Mouse (Mus musculus): Measurements from ENCODE around the gene Plxnb2. TPM values are rescaled to one million over a fixed set of nuclear protein-coding genes. Genes with fewer than 3 reads are reported as not detected.

The Plxnb2 gene
- polyA plus RNA-seq, 1 experiment: 213 TPM

DNA sequence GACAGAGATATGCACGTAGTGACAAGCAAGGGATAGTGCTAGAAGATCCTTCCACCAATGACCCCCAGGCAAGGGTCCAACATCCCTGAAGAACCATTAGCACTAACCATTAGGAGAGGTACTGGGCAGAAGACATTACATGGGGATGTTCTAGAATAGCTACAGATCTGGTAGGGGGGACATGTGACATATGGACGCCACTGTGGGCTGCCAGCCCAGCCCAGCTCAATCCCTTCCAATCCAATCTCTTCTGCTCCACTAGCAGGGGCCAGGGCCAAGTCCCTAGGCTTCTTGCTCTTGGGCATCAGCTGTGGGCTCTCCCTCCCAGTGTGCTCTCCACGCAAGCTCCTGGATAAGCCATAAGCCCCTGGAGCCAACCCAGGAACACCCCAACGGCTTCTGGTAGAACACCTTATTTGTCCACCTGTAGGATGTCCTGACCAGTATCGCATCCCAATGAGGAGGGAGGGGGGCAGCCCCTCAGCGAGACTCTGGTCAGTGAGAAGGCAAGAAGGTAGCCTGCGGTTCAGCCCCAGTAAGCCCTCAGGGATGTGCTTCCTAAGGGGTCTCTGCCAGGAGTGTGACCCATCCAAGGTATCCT is 2.2 kb downstream of the Plxnb2 start:
- no peak for TF ChIP-seq CTCF (IDR thresholded peaks at IDR 0.05; ENCODE audit: borderline replicate concordance, extremely low read depth, insufficient read depth, insufficient read length)
- no peak for TF ChIP-seq POLR2A (IDR thresholded peaks at IDR 0.05; ENCODE audit: borderline replicate concordance, extremely low read depth, insufficient read depth, insufficient read length, poor library complexity, severe bottlenecking)
- no peak for DNase-seq (ENCODE audit: low read depth)

DNA sequence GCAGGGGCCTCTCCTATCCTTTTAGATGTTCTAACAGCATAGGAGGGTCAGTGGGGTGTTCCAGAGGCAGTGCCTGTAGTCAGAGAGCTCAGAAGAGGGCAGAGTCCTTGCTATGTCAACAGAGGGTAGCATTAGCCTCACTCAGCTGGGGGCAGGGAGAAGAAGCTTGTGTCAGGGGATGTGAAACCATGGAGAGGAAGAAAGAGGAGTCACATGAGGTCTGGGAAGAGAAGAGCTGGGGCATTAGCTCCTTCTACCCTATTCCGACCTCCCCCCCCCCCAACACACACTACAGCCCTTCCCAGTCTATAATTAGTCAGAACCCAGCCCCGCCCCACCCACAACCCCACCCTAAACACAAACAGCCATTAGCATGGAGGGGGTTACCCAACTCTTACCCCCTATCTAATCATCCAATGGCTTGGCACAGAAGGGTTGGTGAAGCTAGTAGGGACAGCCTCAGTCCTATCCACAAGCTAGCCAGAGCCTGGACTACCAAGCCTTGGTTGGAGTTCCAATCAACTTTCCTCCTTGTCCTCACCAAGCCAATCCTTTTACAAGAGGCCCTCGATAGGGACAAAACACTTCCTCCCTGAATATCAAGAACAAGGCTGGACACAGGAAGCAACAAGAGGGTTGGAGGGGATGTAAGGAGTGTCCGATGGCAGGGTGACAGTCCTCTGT is 2.9 kb downstream of the Plxnb2 start:
- no peak for DNase-seq (ENCODE audit: low read depth)
- TF ChIP-seq POLR2A (IDR thresholded peaks at IDR 0.05; ENCODE audit: borderline replicate concordance, extremely low read depth, insufficient read depth, insufficient read length, poor library complexity, severe bottlenecking): no peak
- no peak for TF ChIP-seq CTCF (IDR thresholded peaks at IDR 0.05; ENCODE audit: borderline replicate concordance, extremely low read depth, insufficient read depth, insufficient read length)

GRCm38 (mm10) chr15:89177121-89177520 is 3.5 kb downstream of the Plxnb2 start:
- peak; percentile 77 for DNase-seq (ENCODE audit: low read depth)
- TF ChIP-seq POLR2A (IDR thresholded peaks at IDR 0.05; ENCODE audit: borderline replicate concordance, extremely low read depth, insufficient read depth, insufficient read length, poor library complexity, severe bottlenecking): no peak
- TF ChIP-seq CTCF (IDR thresholded peaks at IDR 0.05; ENCODE audit: borderline replicate concordance, extremely low read depth, insufficient read depth, insufficient read length): no peak

DNA sequence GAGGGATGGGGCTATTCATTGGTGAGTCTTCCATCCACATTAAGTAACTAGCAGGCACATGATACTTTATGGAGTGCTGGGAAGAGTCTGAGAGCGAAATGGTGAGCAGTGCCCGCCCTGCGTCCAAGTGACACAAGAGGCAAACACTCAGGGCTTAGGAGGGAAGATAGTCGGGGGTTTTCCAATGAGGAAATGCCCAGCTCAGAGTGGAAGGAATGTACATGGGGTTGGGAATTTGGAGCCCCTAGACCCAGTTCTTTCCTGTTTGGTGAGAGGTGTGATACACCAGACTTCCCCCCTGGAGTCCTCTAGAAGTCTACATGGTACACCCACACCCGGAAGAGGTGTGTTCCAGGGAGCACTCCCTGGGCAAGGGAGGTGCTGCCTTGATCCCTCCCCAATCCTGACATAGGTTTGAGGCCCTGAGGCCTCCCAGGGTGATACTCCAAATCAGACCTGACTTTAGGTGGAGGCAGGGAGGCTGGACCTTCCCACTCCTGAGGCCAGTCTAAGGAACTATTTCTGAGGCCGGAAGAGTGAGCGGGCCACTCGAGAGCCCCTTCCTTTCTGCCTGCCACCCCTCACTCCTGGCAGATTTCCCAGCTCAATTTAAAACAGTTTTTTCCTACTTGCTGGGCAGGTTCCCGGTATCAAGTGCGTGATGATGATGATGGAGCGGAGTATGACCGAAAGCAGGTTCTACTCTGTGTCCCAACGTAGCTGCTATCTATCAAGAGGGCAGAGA is 5.0 kb downstream of the Plxnb2 start:
- TF ChIP-seq POLR2A (IDR thresholded peaks at IDR 0.05; ENCODE audit: borderline replicate concordance, extremely low read depth, insufficient read depth, insufficient read length, poor library complexity, severe bottlenecking) (no peak), CTCF (IDR thresholded peaks at IDR 0.05; ENCODE audit: borderline replicate concordance, extremely low read depth, insufficient read depth, insufficient read length) (no peak)
- no peak for DNase-seq (ENCODE audit: low read depth)

DNA sequence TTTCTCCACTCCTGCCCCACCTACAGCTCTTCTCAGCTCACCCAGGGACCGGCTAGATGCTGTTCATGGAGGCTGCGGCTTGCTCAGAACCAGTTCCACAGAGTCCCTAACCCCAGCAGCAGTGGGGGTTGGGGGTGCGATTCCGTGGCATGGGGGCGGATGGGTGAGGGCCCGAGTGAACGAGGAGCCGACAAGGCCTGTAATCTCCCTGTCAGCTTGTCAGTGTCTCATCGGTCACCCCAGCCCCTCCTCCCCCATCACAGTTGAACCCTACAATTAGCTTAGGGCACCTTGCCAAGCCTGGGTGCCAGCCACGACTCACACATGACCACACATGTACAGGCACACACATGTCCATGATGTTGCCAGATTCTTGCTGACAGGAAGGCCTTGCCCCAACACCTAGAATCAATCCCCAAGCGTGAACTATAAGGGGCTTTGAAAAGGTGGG is 5.7 kb downstream of the Plxnb2 start:
- no peak for TF ChIP-seq CTCF (IDR thresholded peaks at IDR 0.05; ENCODE audit: borderline replicate concordance, extremely low read depth, insufficient read depth, insufficient read length)
- TF ChIP-seq POLR2A (IDR thresholded peaks at IDR 0.05; ENCODE audit: borderline replicate concordance, extremely low read depth, insufficient read depth, insufficient read length, poor library complexity, severe bottlenecking): no peak
- peak; percentile 67 for DNase-seq (ENCODE audit: low read depth)

DNA sequence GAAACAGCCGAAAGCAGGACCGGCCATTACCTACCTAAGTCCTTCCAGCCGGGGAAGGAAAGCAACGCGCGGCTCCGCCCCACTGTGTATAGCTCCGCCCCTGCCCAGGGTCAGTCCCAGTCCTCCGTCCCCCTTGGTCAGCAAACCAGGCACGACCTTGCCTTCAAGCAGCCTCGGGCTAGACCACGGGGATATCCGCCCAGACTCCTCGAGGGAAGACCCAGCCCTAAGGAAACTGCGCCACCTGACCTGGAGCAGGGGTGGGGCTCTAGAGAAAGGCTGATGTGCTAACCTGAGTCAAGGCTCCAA is 6.7 kb downstream of the Plxnb2 start:
- TF ChIP-seq POLR2A (IDR thresholded peaks at IDR 0.05; ENCODE audit: borderline replicate concordance, extremely low read depth, insufficient read depth, insufficient read length, poor library complexity, severe bottlenecking) (no peak), CTCF (IDR thresholded peaks at IDR 0.05; ENCODE audit: borderline replicate concordance, extremely low read depth, insufficient read depth, insufficient read length) (no peak)
- no peak for DNase-seq (ENCODE audit: low read depth)

DNA sequence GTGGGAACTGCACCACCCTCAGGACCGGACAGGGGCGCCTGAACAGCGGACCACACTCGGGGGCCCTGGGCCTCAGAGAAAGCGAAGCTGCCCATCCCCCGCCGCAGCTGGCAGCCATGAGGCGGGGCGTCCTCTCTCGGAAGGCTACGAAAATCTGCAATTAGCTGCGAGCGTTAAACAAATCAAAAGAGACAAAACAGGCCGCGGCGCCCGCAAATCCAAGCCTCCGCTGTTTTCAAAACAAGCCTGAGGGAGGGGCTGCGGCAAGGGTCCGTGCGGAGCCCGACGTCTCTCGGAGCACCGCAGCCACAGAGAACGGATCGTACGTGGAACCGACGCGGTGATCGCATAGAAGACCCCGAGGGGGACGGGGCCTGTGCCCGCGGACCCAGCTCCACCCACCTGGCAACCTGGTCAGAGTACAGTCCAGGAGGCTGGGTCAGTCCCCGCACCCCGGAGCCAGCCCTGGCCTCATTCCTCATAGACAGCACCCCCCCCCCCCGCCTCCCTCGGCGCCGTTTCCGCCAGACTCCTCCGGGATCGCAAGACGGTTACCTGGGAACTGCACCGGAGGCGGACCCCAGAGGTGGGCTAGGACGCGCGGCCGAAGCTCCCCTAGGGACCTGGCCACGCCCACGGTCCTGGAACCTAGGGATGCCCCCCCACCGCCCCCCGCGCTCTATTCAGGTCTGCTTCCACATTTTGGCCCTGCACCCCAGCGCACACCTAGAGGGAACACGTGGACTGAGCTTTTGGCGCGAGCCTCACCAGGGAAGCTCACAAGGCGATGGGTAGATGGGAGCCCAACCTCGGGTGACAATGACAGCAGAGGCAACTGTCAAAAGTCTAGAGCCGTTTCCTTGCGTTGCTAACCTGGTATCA is 7.3 kb downstream of the Plxnb2 start:
- peak; percentile 91 for DNase-seq (ENCODE audit: low read depth)
- TF ChIP-seq POLR2A (IDR thresholded peaks at IDR 0.05; ENCODE audit: borderline replicate concordance, extremely low read depth, insufficient read depth, insufficient read length, poor library complexity, severe bottlenecking) (no peak), CTCF (IDR thresholded peaks at IDR 0.05; ENCODE audit: borderline replicate concordance, extremely low read depth, insufficient read depth, insufficient read length) (0 out of 2 replicates have a peak, but pooled peaks have one; percentile 6)

DNA sequence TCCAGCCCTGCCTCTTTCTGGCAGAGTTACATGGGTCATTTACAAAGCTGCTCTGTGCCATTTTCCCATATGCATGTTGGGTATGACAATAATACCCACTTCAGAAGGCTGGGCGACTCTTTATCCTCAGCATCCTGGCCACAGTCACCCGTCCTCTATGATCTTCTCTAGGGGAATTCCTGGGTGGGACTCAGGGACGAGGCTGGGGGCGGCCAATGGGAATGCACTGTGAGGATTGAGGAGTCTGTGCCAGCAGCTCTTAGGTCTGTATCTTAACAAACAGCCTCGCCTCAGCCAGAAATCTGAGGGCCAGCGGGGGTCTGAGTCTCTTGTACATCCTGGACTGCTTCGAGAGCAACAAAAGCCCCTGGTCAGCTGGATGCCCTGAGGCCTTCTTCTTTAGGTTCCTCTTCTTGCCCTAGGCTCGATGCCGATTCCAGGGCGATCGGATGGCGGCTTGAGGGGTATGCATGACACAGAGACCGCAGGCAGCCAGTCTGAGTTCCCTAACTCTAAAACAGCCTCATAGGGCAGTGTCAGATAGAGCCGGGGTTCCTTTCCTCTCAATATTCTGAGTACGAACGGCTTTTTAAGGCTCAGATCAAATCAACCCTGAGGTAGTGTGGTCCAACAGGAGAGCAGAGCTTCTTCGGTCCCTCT is 8.2 kb downstream of the Plxnb2 start:
- no peak for DNase-seq (ENCODE audit: low read depth)
- TF ChIP-seq POLR2A (IDR thresholded peaks at IDR 0.05; ENCODE audit: borderline replicate concordance, extremely low read depth, insufficient read depth, insufficient read length, poor library complexity, severe bottlenecking) (no peak), CTCF (IDR thresholded peaks at IDR 0.05; ENCODE audit: borderline replicate concordance, extremely low read depth, insufficient read depth, insufficient read length) (no peak)

- no peak for DNase-seq (ENCODE audit: low read depth)
- TF ChIP-seq CTCF (IDR thresholded peaks at IDR 0.05; ENCODE audit: borderline replicate concordance, extremely low read depth, insufficient read depth, insufficient read length): no peak
Observed at GRCm38 (mm10) chr15:89171526-89172051, 9.0 kb downstream of the Plxnb2 start.

GRCm38 (mm10) chr15:89170102-89170501 is 10.5 kb downstream of the Plxnb2 start:
- TF ChIP-seq POLR2A (IDR thresholded peaks at IDR 0.05; ENCODE audit: borderline replicate concordance, extremely low read depth, insufficient read depth, insufficient read length, poor library complexity, severe bottlenecking): no peak
- no peak for TF ChIP-seq CTCF (IDR thresholded peaks at IDR 0.05; ENCODE audit: borderline replicate concordance, extremely low read depth, insufficient read depth, insufficient read length)
- no peak for DNase-seq (ENCODE audit: low read depth)

Data from brain, embryonic 14.5 days (tissue).